Mouse (Mus musculus) urinary bladder, postnatal 14 days (tissue): ENCODE data around the gene Rnf123.

ENCODE experiments used
- DNase-seq: peaks from one replicate; pipeline ENCODE4 v3.0.0; 2021; ENCODE audit warnings: low spot score

Rnf123 gene

DNA sequence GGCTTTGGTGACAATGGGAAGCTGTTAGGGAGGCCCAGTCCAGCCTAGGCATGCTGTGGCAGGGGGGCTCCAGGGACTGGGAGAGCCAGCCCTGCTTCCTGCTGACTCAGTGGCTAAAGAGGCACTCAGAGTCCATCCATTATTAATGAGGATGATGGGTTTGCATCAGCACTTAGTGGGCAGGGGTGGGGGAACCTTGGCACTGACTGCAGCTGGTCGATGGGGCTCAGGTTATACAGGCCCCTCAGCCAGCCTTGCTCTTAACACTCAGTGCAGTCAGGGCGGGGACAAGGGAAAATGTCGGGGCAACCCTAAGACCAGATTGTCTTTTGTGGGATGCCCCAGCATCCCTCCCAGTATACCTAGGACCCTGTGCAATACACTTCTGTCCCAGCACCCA is 21.0 kb downstream of the Rnf123 start:
- DNase-seq, result no peak

DNA sequence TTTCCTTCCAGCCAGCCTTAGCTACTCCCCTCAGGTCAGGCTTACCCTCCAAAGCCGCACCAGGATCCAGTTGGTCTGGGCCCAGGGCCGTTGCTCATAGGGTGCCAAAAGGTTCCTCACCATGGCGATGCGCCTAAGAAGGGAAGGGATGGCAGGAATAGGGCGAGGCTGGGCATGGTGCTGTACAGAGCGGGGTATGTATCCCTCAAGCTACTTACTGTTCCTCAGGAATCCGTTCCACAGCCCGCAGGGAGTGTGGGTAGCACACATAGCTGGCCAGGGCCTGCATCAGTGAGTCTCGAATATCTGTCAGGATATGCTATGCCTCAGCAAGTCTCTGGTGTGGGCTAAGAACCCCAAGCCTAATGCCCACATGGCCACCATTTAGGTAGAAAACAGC is 24.9 kb downstream of the Rnf123 start:
- no peak for DNase-seq

DNA sequence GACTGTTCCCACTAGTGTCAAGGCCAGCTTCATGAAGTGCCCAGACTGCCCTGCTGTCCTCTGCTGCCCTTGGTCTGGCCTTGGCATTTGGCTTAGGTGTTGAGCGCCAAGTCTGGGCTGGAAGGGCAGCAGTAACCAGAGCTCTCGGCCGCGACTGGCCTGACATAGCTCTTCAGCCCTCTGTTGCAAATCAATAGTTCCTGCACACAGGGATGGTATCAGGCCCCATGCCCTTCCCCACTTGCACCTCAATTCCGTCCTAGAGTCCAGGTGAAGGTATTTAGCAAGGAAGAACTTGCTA is 25.9 kb downstream of the Rnf123 start:
- no peak for DNase-seq

DNA sequence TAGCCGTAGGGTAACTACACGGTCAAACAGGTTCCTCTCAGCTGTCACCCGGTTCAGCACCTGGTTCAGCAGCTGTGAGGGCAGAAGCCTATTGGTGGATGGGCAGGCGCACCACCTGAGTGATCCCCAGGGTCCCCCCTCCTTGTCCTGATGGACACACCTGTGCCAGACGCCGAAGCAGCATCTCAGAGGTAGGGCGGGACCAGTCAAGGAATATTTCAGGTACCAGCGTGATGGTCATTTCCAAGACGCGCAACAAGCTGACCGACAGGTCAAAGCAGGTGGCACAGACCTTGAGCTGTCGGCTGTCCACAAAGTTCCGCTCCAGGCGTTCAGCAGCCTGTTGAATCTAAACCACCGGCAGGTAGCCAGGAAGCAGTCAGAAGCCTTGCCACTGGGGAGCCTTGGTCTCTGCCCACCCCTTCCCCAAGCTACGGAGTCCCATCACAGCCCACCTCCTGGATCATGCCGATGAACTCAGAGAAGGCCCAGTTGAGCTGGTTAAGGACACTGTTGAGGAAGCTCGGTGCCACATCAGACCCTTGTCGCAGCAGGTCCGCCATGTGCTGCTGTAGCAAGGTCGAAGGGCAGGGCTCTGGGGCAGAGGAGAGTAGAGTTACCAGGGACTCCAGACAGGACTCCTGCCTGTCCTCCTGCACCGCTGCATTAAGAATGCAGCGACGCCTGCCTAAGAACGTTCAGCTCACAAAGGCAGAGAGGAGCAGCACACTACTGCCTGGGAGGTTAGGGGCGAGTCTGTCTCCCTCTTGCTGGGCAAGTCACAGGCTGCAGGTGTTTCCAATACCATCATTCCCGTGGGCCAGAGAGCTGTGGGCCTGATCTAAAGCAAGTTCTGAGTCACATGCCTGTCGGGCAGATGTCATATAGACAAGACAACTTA is 26.5 kb downstream of the Rnf123 start:
- DNase-seq, result no peak

DNA sequence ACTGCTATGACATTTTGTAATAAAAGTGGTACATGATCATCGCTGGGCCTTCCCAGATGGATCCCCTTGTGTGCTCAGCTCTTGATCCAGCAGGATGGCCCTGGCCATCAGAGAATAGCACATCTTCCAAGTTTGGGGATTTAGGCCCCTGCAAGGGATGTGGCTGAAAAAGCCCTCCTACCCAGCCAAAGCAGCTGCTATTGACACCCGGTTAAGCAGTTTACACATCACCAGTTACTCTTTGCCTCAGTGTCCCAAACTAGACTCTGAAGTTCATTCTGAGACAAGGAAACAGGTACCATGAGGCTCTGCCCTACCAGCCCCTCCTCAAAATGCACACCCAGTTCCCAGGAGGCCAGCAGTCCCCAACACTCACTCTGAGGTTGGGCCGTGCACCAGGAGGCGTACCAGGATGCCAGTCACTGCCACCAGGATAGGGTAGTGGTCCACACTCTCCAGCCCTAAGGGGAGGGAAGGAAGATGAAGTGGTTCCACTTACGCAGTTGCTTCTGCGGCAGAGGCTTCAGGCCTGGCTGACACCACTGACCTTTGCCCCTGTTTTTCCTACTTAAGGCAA is 27.4 kb downstream of the Rnf123 start:
- DNase-seq, result no peak

- no peak for DNase-seq
Observed at GRCm38 (mm10) chr9:108055061-108055460, 28.1 kb downstream of the Rnf123 start.

GRCm38 (mm10) chr9:108054331-108055040 is 28.7 kb downstream of the Rnf123 start:
- no peak for DNase-seq

DNA sequence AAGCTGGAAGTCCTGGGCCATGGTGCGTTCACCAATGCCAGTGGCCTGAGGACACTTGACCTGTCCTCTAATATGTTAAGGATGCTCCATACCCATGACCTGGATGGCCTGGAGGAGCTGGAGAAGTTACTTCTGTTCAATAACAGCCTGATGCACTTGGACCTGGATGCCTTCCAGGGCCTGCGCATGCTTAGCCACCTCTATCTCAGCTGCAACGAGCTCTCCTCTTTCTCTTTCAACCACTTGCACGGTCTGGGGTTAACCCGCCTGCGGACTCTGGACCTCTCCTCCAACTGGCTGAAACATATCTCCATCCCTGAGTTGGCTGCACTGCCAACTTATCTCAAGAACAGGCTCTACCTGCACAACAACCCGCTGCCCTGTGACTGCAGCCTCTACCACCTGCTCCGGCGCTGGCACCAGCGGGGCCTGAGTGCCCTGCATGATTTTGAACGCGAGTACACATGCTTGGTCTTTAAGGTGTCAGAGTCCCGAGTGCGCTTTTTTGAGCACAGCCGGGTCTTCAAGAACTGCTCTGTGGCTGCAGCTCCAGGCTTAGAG is 29.4 kb downstream of the Rnf123 start:
- no peak for DNase-seq

DNA sequence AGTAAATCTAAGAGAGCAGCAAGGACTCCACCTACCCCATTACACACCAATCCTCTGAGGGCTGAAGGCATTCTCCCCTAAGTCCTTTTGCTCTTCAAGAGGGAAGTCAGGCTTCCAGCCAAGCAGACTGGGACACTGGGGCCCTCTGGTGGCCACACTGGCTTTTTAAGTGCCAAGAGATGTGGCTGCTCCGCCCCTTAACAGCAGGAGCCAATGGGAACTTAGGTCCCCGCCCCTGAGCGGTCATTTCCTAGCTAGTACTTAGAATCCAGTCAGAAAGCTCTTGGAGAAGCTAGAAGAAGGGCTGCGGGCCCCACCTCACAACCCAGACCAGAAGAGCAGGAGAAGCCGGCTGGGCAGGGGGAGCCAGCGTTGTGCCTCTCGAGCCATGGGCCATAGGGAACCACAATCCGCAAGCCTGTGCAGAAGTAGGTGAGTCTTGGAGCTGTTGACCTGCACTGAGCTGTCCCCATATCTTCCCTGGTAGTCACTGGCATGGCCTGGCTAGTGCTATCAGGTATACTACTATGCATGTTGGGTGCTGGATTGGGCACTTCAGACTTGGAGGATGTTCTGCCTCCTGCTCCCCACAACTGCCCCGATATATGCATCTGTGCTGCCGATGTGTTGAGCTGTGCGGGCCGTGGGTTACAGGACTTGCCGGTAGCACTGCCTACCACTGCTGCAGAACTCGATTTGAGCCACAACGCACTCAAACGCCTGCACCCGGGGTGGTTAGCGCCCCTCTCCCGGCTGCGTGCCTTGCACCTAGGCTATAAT is 30.1 kb downstream of the Rnf123 start, which contains the start of gene Amigo3:
TSS of gene Amigo3 (plus strand) at position 275 of the 780 bp plus-strand sequence.
- DNase-seq, result peak; percentile 98

- DNase-seq, result no peak
Observed at GRCm38 (mm10) chr9:108052411-108052810, 30.7 kb downstream of the Rnf123 start.

GRCm38 (mm10) chr9:108051931-108052220 is 31.3 kb downstream of the Rnf123 start:
- DNase-seq, result no peak

GRCm38 (mm10) chr9:108051184-108051930 is 31.8 kb downstream of the Rnf123 start:
- no peak for DNase-seq

DNA sequence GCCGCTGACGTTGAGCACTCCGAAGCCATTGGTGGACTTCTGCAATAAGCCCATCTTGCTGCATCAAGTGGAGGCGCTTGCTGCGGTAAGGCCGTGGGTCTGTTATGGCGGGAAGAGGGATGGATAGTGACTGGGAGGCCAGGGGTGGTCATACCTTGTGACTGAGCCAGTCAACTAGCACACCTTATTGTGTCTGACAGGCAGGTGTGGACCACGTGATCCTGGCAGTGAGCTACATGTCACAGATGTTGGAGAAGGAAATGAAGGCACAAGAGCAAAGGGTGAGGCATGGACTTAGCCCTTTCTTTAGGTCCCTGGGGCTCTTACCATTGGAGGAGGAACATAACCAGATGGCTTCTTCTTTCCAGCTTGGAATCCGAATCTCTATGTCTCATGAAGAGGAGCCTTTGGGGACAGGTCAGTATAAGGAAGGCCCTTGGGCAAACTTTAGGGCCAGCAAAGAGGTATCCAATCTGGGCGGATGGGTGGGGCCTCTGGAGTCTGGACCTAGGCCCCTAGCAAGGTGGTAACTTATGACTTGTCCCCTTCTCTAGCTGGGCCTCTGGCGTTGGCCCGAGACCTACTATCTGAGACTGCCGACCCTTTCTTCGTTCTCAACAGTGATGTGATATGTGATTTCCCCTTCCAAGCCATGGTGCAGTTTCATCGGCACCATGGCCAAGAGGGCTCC is 33.4 kb downstream of the Rnf123 start:
- DNase-seq, result no peak

GRCm38 (mm10) chr9:108049016-108049455 is 34.1 kb downstream of the Rnf123 start, which contains the start of gene Gmppb:
Gmppb (plus strand) TSS chr9:108049242.
- peak; percentile 97 for DNase-seq

GRCm38 (mm10) chr9:108048566-108048955 is 34.6 kb downstream of the Rnf123 start:
- DNase-seq, result no peak

DNA sequence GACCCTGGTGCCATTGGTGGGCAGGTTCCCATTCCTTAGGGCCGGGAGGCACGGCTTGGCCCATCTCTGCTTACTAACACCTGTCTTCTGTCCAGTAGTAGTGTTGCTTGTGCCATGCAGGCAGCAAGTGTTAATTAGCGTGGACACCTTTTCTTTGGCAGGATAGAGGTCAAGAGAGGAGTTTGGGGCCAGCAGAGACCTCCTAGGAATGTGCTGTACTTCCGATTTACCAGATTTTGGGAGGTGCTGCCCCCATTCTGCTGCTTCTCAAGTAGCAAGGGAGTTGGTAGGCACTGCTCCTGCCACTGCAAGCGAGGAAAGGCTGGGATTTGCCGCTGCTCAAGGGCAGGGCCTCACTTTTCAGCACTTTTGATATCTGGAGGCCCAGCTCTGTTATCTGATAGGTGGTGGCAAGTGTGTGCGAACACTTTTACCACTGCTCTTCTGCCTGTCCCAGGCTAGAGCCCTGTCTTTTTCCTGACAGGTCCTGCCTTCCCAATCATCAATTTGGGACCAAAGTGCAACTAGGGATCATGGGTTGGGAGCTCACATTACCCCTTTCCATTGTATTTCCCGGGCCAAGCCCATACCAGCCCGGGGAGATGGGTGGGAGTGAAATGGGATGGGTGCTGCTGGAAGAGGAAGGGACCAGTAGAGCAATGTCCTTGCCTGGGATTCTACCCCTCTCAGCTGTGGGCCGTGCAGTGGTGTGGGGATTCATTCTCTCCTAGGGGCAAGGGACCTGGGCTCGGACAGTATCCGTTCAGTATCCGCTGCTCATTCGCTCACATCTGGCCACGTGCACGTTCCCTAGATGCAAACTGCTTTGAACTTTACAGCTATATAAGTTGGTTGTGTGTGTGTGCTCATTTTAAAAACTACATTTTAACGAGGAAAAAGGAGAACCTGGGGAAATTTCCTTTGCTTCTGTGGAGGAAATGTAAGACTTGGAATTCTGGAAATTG is 35.3 kb downstream of the Rnf123 start:
- DNase-seq, result no peak

DNA sequence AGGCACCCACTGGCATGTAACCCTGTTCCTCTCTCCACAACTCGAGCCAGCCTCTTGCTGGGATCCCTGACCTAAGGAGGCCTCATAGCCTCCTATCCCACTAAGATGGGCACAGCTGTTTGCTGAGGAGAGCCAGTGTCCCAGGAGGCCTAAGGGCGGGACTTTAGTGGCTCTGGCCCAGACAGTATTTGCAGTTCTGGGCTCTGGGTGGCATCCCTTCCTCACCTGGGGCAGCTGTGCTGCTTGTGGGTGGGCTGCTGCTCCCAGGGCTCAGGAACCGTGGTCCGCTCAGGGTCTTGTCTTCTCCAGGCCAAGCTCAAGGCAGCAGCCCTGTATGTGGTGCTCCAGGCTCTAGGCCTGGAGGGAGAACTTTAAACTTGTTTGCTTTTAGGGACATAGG is 36.6 kb downstream of the Rnf123 start:
- no peak for DNase-seq

GRCm38 (mm10) chr9:108044751-108045492 is 38.2 kb downstream of the Rnf123 start:
- DNase-seq, result no peak
